Mouse (Mus musculus): ENCODE data around the gene Sumo1.

DNA sequence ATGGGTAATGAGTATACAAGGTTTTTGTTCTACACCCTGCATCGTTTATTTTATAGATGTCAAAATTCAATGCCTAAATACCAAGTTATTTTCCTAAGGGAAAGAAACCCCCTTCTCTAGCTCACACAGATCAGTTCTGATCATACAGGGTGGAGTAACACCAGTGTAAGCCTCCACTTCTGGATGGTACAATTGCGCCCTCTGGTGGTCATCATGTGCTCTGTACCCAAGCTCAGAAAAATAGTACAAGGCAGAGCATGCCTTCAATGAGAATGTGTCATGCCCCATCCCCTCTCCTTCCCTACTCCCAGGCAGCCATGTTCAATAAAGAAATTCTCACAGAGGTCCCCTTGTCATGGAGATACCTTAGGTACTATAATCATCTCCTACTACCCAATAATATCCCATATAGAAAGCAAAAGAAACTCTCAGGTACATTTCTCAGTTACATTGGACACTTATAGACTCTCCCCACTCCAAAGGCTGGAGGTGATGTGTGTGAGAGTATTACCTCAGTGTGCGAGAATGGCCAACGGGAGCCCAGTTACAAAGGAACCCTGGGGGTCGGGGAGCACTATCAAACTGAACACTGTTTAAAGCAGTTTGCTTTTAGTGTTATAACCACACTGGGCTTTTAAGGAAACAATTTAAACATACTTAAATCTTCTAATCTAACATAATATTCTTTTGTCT lies 47.2 kb downstream of the Sumo1 start:
- no peak for TF ChIP-seq GATA1 (IDR thresholded peaks at IDR 0.05; ENCODE audit: borderline replicate concordance, low read length)
- no peak for TF ChIP-seq FLI1 (IDR thresholded peaks at IDR 0.05; ENCODE audit: low read length)

Data from megakaryocyte, embryonic 14.5 days (primary cell).